Mouse (Mus musculus): ENCODE measurements around the gene Disc1.

Disc1 gene

GRCm38 (mm10) chr8:125053505-125054435 is at the start of gene Disc1:
TSS of gene Disc1 (plus strand) at chr8:125054195.
- peak; percentile 45 for DNase-seq

- peak; percentile 96 for DNase-seq
These were observed 41.0 kb upstream of the Disc1 start, which contains the start of gene Tsnax for GRCm38 (mm10) chr8:125012695-125013627. TSS of gene Tsnax (plus strand) at chr8:125012997.

GRCm38 (mm10) chr8:125024085-125024484 is 29.9 kb upstream of the Disc1 start:
- DNase-seq, result no peak

- no peak for DNase-seq
These were observed 26.8 kb upstream of the Disc1 start for GRCm38 (mm10) chr8:125027211-125027610.

GRCm38 (mm10) chr8:125028841-125029240 is 25.2 kb upstream of the Disc1 start:
- DNase-seq, result no peak

- DNase-seq, result no peak
These were observed 22.7 kb upstream of the Disc1 start for GRCm38 (mm10) chr8:125031276-125031675.

GRCm38 (mm10) chr8:125034669-125035068 is 19.3 kb upstream of the Disc1 start:
- DNase-seq, result peak; percentile 95

- no peak for DNase-seq
These were observed 16.9 kb upstream of the Disc1 start for GRCm38 (mm10) chr8:125037081-125037480.

- no peak for DNase-seq
These were observed 15.3 kb upstream of the Disc1 start for GRCm38 (mm10) chr8:125038731-125039130.

- DNase-seq, result no peak
These were observed 13.2 kb upstream of the Disc1 start for GRCm38 (mm10) chr8:125040587-125041375.

- DNase-seq, result no peak
These were observed 12.5 kb upstream of the Disc1 start for GRCm38 (mm10) chr8:125041496-125041895.

- DNase-seq, result no peak
These were observed 10.6 kb upstream of the Disc1 start for GRCm38 (mm10) chr8:125043394-125043793.

- DNase-seq, result no peak
These were observed 10.1 kb upstream of the Disc1 start for GRCm38 (mm10) chr8:125043935-125044334.

GRCm38 (mm10) chr8:125045760-125046159 is 8.2 kb upstream of the Disc1 start:
- no peak for DNase-seq

- no peak for DNase-seq
These were observed 4.8 kb upstream of the Disc1 start for GRCm38 (mm10) chr8:125049051-125049750.

GRCm38 (mm10) chr8:125049826-125050225 is 4.2 kb upstream of the Disc1 start:
- no peak for DNase-seq

- peak; percentile 80 for DNase-seq
These were observed 2.0 kb upstream of the Disc1 start for GRCm38 (mm10) chr8:125052026-125052425.

- DNase-seq, result peak; percentile 64
These were observed 428 bp downstream of the Disc1 start for GRCm38 (mm10) chr8:125054436-125054810.

GRCm38 (mm10) chr8:125060904-125061303 is 6.9 kb downstream of the Disc1 start:
- DNase-seq, result no peak

GRCm38 (mm10) chr8:125065596-125065995 is 11.6 kb downstream of the Disc1 start:
- no peak for DNase-seq

GRCm38 (mm10) chr8:125066913-125067595 is 13.1 kb downstream of the Disc1 start:
- DNase-seq, result peak; percentile 72

Data from retina, postnatal 1 day (tissue).